Mouse (Mus musculus): Measurements from ENCODE around the gene Btbd19.

Btbd19 gene

DNA sequence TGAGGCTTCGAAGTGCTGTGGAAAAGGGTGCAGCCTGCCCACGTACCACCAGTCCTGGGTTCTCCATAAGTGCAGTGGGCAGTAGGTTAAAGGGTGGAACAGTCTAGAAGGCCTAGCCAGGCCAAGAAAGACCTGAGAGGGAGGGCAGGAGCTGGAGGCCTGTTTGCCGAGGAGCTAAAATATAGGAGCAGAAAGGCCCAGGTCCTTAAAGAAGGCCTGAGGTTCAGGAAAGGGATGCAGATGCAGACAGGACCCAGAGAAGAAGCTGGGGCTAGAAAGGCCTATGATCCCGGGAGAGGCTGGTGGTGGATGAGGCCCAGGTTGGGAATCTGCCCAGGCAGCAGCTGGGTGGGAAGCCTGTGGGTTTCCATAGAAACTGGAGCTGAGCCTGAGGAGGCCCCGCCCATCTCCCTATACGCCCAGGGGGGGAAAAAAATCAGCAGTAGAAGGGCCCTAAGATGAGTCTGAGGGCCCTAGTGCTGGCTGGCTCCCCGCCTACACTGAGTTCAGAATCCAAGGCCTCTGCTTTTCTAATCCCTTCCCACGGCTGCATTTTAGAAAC is at the start of gene Btbd19:
TSS of gene Btbd19 (minus strand) at position 378 of the 562 bp plus-strand sequence.
- peak; percentile 89 for DNase-seq (ENCODE audit: low read depth, low spot score)

DNA sequence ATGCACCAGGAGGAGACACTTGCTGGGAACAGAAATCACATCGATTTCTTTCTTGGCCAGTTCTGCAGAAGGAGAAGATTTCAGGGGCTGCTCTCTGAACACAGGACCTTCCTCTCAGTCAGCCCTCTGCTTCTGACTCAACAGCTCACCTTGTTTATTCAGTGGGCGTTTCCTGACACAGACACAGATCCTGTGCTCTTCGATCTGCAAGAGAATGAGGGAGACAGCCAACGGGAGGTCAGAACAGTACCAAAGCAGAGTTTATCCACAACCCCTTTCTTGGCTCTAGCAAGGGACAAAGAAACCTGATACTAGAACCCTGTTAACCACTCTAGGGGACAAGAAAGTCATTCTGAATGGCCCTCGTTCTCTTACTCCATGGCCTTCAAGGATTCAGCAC is 44.4 kb upstream of the Btbd19 start:
- DNase-seq (ENCODE audit: low read depth, low spot score): no peak

DNA sequence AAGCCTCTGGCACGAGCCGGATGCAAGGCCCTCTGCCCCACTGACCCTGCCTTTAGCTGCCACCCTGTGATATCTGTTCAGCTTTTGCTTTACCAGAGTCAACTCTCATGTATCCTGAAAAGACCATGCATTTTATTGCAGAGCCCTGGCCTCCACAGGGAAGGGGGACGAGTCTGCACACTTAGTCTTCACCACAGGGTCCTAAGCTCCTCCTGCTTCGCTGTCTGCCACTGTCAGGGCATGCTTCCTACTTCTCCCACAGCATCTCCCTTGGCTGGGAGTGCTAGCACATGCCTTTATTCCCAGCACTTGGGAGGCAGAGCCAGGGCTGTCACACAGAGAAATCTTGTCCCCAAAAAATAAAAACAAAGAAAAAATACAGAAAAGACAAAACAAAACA is 35.7 kb upstream of the Btbd19 start:
- DNase-seq (ENCODE audit: low read depth, low spot score): no peak

DNA sequence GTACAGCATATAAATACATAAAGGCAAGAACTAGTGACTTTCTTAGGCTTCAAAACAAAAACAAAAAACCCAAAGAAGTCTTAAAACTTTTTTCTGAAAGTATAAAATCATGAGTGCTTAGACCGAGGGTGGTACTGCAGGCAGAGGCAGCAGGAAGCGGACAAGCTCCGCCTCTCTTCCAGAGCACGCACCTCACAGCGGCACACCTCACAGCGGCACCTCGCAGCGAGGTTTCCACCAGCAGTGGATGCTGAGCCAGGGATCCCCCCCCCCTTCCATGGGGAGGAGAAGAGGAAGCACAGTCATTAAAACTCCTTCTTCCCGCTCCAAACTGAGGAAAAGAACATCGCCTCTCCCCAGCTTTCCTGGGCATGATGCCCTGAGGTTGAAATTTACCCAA is 34.1 kb upstream of the Btbd19 start:
- DNase-seq (ENCODE audit: low read depth, low spot score): no peak

DNA sequence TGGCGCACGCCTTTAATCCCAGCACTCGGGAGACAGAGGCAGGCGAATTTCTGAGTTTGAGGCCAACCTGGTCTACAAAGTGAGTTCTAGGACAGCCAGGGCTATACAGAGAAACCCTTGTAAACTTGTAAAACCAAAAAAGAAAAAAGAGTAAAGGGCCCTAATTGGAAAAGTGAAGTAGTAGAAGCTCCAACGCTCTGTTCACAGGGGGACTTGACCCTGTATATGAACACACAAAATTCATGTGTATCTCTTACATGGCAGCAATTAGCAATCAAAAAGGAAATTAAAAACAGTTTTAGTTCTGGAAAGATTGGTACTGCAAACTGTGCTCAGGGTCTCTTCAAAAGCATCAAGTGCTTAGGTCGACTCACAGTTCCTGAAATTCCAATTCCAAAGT is 30.8 kb upstream of the Btbd19 start:
- DNase-seq (ENCODE audit: low read depth, low spot score): no peak

DNA sequence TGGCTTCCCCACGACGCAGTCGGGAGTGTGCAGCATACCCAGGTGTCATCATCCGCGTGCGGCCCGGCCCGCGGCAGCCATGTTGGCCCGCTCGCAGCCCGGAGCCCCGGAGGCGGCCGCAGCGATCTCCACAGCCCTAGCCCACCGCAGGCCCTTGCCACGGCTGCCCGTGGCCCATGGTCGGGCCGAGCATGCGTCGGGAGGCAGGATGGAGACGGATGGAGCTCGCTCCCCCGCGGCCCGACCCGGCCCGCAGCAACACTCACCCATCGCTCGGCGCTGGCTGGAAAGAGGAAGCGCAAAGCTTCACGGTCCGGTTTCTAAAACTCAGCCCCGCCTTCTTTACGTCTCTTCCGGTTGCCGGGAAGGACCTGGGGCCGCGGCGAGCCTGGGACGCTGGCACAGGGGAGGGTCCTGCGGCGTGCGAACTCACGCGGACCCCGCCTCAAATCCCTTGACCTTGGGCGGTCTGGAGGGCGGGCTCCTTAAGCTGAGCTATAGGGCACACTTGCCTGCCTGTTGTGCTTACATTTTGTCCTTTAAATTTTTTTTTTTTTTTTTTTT is 30.3 kb upstream of the Btbd19 start, which contains the start of gene Rps8:
TSS of gene Rps8 (minus strand) at position 452 of the 564 bp plus-strand sequence.
- DNase-seq (ENCODE audit: low read depth, low spot score): peak; percentile 96

DNA sequence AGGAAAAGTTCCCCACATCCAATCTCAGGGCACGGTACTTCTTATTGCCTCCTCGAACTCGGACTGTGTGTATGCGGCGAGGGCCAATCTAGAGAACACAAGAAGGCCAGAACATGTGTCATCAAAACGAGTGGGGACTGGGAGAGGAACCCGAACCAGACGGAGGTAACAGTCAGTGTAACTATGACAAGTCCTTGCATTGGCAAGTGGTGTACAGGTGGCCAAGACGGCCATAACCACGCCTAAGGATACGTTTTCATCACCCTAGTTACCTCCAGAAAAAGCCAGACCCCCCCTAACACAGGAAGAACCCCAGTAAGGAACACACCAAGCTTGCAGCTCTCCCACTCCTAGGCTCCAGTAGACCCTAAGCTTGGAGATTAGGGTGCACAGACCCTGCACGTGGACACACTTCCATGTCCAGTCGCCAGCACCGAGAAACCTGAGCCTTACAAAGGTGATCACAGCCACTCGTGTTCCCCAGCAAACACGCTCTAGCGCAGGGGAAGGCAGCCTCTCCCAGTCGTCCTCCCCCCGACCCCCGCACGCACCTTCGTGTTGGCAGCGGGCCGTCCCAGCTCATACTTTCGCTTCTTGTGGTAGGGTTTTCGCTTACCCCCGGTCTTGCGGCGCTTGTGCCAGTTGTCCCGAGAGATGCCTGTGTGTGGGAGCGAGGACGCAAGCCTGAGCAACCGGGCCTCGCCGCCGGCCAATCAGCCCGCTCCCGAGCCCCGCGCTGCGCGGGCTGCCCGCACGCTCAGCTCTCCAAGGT is 29.7 kb upstream of the Btbd19 start:
- DNase-seq (ENCODE audit: low read depth, low spot score): peak; percentile 57

DNA sequence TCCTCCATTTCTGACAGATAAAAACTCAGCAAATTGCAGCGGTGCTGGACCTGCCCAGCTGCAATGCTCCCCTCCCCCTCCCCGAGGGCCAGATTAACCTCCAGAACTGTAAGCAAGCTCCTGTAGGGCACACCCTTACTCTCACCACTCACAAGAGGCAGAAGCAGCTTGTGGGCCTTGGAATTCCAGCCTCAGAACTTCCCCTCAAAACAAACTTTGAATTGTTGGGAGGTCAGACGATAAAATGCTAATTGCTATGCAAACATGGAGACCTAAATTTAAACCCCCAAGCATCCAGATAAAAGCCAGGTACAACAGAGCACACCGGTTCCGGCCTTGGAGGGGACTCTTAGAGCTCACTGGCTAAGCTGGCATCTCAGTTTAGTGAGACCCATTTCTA is 27.2 kb upstream of the Btbd19 start:
- no peak for DNase-seq (ENCODE audit: low read depth, low spot score)

DNA sequence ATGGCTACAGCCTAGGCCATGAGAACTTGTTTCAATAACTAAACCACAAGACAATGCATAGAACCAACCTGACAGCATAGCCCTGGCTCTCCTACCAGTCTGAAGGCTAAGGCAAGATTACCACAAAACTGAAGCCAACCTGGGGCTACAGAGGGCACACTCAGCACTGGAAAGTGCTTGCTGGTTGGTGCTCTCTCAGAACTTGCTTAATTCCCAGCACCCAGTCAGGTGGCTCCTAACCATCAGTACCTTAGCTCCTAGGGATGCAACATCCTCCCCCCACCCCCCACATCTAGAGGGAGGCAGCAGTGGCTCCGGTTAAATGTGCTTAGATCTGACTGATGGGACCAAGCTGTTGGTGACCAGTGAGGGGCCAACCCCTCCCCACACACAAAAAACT is 25.9 kb upstream of the Btbd19 start:
- DNase-seq (ENCODE audit: low read depth, low spot score): no peak

DNA sequence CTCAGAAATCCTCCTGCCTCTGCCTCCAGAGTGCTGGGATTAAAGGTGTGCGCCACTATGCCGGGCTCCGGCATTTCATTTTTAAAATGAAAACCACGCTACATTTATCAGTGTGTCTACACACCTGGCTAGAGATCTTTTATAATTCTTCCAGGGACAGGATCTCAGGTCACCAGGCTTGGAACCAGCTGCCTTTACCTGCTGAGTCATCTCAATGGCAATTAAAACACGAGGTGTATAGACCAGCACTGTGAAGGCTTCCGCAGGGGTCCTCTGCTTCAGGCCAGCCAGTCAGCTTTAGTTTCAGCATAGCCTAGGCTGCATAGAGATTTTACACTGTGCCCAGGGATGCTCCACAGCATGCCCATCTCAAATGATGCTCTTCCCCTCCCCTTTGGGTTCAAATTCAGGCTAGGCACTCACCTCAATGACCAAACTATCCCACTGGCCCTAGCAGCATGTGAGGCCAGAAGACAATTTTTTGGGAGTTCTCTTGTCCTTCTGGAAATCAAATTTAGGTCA is 24.7 kb upstream of the Btbd19 start:
- DNase-seq (ENCODE audit: low read depth, low spot score): no peak

DNA sequence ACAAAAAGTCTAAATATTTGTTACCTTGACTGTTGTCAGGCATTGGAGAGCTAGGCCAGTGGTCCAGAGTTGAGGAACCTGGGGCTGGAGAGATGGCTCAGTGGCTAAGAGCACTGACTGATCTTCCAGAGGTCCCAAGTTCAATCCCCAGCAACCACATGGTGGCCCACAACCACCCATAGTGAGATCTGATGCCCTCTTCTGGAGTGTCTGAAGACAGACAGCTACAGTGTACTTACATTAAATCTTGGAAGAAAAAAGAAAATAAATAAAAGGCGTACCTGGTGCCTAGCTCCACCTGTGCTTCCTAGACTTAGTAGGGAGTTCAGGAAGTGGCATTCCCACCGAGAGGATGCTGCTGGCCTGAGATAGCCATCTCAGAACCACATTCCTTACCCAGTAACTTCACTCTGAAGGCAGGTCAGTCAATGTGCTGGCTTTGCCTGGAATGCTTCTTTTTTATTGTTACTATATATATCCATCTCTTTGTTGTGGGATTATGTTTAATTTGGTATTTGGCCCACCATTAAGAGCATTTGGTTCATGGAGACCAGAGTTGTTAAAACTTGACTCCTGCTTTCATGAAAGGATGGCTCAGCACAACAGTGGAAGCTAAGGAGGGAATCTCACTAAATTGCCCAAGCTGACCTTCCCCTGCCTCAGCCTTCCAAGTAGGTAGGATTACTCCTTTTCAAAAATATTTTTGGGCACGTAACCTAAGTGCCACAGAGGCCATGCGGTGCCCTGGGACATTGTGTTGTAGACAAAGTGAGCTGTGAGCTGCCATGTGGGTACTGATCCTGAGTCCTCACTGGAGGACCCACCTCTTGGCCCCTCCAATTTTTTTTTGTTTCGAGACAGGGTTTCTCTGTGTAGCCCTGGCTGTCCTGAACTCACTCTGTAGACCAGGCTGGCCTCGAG is 24.0 kb upstream of the Btbd19 start:
- DNase-seq (ENCODE audit: low read depth, low spot score): no peak

DNA sequence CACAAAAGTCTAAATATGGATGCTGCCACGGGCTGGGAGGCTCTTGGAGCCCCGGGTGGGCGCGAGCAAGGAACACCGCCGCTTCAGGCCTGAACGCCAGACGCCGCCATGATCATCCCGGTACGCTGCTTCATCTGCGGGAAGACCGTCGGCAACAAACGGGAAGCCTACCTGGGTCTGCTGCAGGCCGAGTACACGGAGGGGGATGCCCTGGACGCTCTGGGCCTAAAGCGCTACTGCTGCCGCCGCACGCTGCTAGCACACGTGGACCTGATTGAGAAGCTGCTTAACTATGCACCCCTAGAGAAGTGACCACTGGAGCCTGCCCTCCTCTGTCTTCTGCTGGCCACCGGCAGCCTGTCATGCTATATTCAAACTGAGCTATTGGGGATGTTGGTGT is 23.3 kb upstream of the Btbd19 start:
- DNase-seq (ENCODE audit: low read depth, low spot score): no peak

DNA sequence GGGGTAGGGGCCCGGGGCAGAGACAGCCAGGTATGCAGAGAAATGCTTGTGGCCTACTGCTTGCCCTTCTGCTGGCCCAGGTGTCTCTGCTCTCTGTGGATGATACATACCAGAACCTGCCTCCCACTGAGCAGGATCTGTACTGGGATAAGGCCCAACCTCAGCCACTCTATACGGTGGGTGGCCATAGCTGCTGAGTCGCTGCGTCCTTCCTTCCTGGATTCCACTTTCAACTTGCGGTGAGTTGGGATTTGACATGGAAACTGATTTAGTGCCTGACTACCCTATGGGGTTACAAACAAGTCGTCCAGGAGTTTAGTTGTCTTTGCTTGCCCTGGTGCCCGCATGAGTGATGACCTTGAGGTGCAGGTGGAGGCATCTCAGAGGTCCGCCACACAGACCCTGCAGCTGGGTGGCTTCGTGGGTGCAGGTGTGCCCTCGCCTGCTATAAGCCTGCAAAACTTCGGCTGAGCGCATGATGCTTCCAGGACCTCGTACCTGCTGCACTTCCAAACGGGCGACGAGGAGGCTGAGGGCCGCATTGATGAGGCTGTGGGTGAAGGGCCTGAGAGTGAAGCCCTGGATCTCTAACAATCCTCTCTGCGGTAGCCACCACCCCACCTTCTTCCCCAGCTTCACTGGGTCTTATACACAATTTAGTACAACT is 22.7 kb upstream of the Btbd19 start:
- no peak for DNase-seq (ENCODE audit: low read depth, low spot score)

DNA sequence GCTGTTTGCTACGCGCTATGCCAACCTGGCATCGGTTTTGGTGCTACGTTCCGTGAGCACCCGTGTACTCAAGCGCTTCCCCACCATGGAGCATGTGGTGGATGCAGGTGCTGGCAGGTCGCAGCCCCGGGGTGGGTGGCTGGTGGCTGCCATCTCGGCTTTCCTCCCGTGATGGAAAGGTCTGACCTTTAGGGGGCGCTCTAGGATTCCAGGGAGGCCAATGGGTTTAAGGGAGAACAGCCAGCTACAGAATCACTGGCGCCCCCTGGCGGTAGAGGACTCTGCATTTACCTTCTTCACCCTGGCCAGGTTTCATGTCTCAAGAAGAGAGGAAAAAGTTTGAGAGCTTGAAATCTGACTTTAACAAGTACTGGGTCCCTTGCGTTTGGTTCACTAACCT is 20.7 kb upstream of the Btbd19 start:
- DNase-seq (ENCODE audit: low read depth, low spot score): peak; percentile 89

DNA sequence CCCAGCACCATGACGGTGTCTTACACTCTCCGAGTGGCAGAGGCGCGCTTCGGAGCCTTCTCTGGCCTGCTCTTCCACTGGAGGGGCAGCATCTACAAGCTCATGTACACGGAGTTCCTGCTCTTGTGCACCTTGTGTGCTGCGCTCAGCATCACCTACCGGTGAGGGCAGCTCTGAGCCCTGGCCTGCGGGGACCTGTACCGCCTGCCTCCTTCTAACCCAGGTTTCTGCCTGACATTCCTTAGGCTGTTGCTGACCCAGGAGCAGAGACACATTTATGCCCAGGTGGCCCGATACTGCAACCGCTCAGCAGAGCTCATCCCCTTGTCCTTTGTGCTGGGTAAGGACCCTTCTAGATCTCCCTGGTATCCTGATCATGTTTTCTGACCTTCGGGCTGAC is 19.7 kb upstream of the Btbd19 start:
- DNase-seq (ENCODE audit: low read depth, low spot score): no peak

DNA sequence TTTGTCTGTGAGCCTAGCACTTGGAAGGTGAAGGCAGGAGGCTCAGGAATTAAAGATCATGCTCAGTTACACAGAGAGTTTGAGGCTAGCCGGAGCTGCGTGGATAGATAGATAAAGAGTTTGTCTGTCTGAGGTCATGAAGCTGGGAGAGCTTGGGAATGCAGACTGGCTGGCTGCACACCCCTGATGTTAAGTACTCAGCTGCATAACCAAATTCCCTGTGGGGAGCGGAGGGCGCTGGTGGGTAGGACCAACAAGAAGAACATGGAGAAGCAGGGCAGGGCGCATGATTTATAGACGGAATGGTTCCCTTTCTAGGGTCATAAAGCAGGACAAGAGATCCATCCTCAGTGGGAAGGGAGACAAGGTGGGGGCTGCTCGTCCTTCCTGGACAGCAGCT is 17.5 kb upstream of the Btbd19 start:
- no peak for DNase-seq (ENCODE audit: low read depth, low spot score)

DNA sequence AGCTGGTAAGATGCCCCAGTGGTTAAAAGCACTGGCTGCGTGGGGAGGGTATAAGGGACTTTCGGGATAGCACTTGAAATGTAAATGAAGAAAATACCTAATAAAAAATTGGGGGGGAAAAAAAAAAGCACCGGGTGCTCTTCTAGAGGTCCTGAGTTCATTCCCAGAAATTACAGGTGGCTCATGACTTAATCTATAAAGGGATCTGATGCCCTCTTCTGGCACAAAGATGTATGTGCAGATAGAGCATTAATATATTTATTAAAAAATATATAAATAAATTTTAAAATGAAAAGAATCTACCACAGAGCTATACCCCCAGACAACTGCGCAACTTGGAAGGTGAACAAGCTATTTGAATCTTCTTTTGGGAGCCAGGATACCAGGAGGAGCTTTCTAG is 15.1 kb upstream of the Btbd19 start:
- DNase-seq (ENCODE audit: low read depth, low spot score): peak; percentile 55

DNA sequence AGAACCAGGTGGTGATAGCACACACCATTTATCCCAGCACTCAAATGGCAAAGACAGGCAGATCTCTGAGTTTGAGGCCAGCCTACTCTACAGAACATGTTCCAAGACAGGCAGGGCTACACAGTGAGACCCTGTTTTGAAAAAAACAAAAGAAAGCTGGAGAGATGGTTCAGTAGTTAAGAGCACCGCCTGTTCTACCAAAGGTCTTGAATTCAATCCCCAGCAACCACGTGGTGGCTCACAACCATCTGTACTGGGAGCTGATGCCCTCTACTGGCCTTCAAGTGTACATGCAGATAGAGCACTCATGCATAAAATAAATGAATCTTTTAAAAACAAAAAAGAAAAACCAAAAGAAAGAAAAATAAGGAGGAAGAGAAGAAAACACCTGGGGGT is 13.7 kb upstream of the Btbd19 start:
- DNase-seq (ENCODE audit: low read depth, low spot score): peak; percentile 80

DNA sequence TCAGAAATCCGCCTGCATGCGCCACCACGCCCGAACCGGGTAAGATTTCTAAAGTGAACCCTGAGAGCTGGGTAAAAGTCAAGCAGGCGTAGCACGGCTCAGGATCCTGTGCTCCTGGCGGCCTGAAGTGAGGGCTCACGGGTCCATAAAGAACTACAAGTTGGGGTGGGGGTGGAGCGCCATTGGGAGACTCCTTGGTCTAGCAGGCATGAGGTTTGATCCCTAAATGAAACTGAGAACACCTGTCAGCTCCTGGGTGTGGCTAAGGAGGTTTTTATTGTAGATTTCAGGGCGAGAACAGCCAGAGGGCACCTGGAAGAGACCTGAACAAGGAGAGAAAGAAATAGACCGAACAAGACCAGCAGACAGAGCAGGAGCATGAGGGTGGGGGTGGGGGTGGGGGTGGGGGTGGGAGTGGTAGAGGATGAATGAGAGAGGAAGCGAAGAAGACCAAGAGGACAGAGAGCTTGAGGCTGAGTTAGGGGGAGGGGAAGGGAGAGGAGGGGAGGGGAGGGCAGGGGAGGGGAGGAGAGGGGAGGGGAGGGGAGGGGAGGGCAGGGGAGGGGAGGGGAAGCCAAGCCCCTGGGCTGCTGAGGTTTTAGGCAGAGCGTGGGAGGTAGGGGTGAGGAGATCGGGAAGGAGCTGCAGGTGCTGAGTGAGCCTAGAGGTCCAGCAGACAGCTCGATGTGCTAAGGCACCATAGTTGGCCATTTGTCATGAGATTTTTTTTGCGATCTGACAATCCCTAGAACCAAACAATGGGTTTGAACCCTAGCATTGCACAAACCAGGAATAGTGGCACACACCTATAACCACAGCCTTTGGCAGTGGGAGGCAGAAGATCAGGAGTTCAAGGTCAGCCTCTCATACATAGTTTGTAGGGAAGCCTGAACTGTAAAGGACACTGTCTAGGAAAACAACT is 13.0 kb upstream of the Btbd19 start:
- no peak for DNase-seq (ENCODE audit: low read depth, low spot score)

DNA sequence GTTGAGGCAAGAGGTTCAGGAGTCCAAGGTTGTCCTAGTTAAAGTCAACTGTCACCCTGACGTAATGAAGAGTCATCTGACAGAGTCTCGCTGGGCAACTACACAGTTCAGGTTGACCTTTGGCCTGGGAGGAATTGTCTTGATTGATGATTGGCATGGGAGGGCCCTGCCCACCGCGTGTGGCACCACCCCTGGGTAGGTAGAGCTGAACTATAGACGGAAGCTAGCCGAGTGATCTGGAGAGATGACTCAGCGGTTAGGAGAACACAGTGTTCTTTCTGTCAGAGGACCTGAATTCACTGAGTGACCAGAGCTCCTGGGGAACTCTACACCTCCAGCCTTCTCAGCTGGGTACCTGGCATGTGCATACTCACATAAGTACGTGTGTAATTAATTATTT is 10.5 kb upstream of the Btbd19 start:
- no peak for DNase-seq (ENCODE audit: low read depth, low spot score)
